Mouse (Mus musculus): ENCODE measurements at regions not wholly inside any gene's neighbourhood (a gene's known extent, or its start where the extent isn't known, plus 50 kb on each side); places are given as distances from the start of the nearest gene placed in this dataset.

- TF ChIP-seq CTCF (conservative IDR thresholded peaks at IDR 0.05; ENCODE audit: low read length), result no peak
- TF ChIP-seq NANOG (IDR thresholded peaks at IDR 0.05; ENCODE audit: borderline replicate concordance, low read length), result no peak
- no peak for TF ChIP-seq POU5F1 (IDR thresholded peaks at IDR 0.05; ENCODE audit: borderline replicate concordance, low read length)
Observed at GRCm38 (mm10) chr1:56063474-56063873, 573.8 kb downstream of the Hsfy2 start.
